Mouse (Mus musculus) cerebellum, postnatal 36 days (tissue): ENCODE measurements around the gene Ndufs6.

ENCODE experiments used
- DNase-seq, 2 experiments: peaks; one replicate each; pipeline ENCODE4 v3.0.0; 2021 to 2022; ENCODE audit warnings: mixed read lengths in 2 of 2

Gene Ndufs6

GRCm38 (mm10) chr13:73305398-73306084 lies 22.8 kb downstream of the Ndufs6 start:
- DNase-seq, result no peak

- DNase-seq, result no peak
Observed at GRCm38 (mm10) chr13:73304729-73305128, 23.6 kb downstream of the Ndufs6 start.

- no peak for DNase-seq
Observed at GRCm38 (mm10) chr13:73299322-73299721, 29.0 kb downstream of the Ndufs6 start.

- DNase-seq, result no peak
Observed at GRCm38 (mm10) chr13:73298717-73299116, 29.6 kb downstream of the Ndufs6 start.

GRCm38 (mm10) chr13:73291102-73291501 lies 37.2 kb downstream of the Ndufs6 start:
- DNase-seq, result no peak

- no peak for DNase-seq
Observed at GRCm38 (mm10) chr13:73290206-73290605, 38.1 kb downstream of the Ndufs6 start.

GRCm38 (mm10) chr13:73283534-73283933 lies 44.8 kb downstream of the Ndufs6 start:
- no peak for DNase-seq

- no peak for DNase-seq
Observed at GRCm38 (mm10) chr13:73282407-73282806, 45.9 kb downstream of the Ndufs6 start.

- DNase-seq, result no peak
Observed at GRCm38 (mm10) chr13:73279196-73279595, 49.1 kb downstream of the Ndufs6 start.

GRCm38 (mm10) chr13:73277797-73278196 lies 50.5 kb downstream of the Ndufs6 start:
- no peak for DNase-seq

- DNase-seq, result no peak
Observed at GRCm38 (mm10) chr13:73277361-73277760, 51.0 kb downstream of the Ndufs6 start.

- no peak for DNase-seq
Observed at GRCm38 (mm10) chr13:73273536-73273935, 54.8 kb downstream of the Ndufs6 start.

- DNase-seq, result no peak
Observed at GRCm38 (mm10) chr13:73272794-73273282, 55.5 kb downstream of the Ndufs6 start.

GRCm38 (mm10) chr13:73271336-73272242 lies 56.8 kb downstream of the Ndufs6 start:
- DNase-seq, result no peak

- no peak for DNase-seq
Observed at GRCm38 (mm10) chr13:73270451-73271081, 57.8 kb downstream of the Ndufs6 start.

GRCm38 (mm10) chr13:73269891-73270290 lies 58.5 kb downstream of the Ndufs6 start:
- DNase-seq, result no peak
